8 mouse cellular contexts compared by ENCODE assay signal in the genomic region with DNA sequence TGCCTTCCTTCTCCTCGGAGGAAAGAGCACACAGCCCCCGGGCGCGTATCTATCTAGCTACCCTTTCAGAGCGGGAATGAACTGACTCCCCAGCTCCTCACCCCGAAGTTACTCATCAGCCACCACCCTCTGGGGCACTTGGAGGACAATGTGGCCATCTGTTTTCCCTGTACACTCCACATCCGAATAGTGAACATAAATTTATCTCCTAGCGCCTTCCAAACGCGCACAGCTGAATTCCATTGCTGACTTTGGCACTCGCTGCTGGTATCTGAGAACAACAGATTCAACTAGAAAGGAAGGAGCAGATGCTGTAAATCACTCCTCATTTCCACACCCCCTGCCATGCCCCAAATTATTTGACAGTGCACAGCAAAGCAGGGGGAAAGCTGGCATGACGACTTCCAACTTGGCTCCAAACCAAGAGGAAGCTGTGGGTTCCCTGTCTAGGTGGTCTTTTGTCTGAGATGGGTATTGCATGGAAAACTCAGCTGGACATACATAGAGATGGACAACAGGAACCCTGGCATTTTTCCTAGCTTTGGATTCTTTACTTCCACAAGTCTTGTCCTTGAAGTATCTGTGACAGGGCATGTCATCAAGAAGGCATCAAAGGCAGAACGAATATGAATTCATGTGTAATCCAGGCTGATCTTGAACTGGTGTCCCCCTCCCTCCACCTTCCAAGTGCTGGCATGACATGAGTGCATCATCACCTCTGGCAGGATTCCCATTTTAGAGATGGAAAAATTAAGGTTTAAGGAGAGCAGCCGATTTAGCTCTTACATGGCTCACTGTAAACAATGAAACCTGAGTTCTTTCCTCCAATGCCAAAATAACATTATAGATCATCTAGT. TPM values are rescaled to one million over a fixed set of nuclear protein-coding genes. Genes with fewer than 3 reads are reported as not detected.
DNase-seq lines count a peak whose midpoint lies in the region; ATAC-seq and TF ChIP-seq lines count a peak whose summit lies in the region.
"Had no signal": no experiment of that assay in that cellular context is flagged by ENCODE, and none has a peak within 500 bp of the region (broad histone marks: within the 10 kb centered on the region; RNA-seq: fewer than 3 reads in every experiment).

No protein-coding gene starts in this region.

- peak overlapping the region; percentile 46; the same call in 1 of the 2 replicates for H3K27ac ChIP-seq in hindbrain, embryonic 16.5 days (ENCODE audit: low read depth, low read length)
- H3K27ac ChIP-seq in left cerebral cortex, adult 2 months = peak overlapping the region; percentile 38; the same call in 1 of the 2 replicates
- H3K27ac ChIP-seq: limb, embryonic 12.5 days had no signal

- peak; percentile 79 for ATAC-seq in frontal cortex, adult (ENCODE audit: low TSS enrichment)
- peak; percentile 37 for ATAC-seq in hindbrain, embryonic 16.5 days

- H3K27me3 ChIP-seq in hindbrain, embryonic 16.5 days (replicated peaks; ENCODE audit: control insufficient read depth, insufficient read depth, low read length) = no peaks in the 10 kb centered on the region
- H3K27me3 ChIP-seq: limb, embryonic 12.5 days had no signal

- no peak overlapping the region for H3K4me3 ChIP-seq in hindbrain, embryonic 16.5 days (ENCODE audit: low read length)
- no peak overlapping the region for H3K4me3 ChIP-seq in left cerebral cortex, adult 2 months
- H3K4me3 ChIP-seq: limb, embryonic 12.5 days had no signal

- no peaks in the 10 kb centered on the region for H3K9me3 ChIP-seq in hindbrain, embryonic 16.5 days (ENCODE audit: control insufficient read depth, low read length)
- H3K9me3 ChIP-seq: limb, embryonic 12.5 days had no signal

- DNase-seq in retina, postnatal 1 day = peak; percentile 34
- no peak for DNase-seq in retina, embryonic 14.5 days (ENCODE audit: low spot score)
- DNase-seq in left cerebral cortex, adult 2 months (ENCODE audit: extremely low spot score in 1 of 2, low spot score in 2 of 2) = peak; percentile 37 to 38
- peak; percentile 73 for DNase-seq in right cerebral cortex, adult 18-20 months
- no peak for DNase-seq in spleen, adult 18-20 months

- H3K9ac ChIP-seq in hindbrain, embryonic 16.5 days (ENCODE audit: low read depth, low read length) = no peak overlapping the region
- H3K9ac ChIP-seq: limb, embryonic 12.5 days had no signal

- 30% methylated on average over 14 of the region's 14 CpGs for WGBS in hindbrain, embryonic 16.5 days

- H3K4me2 ChIP-seq in hindbrain, embryonic 16.5 days (ENCODE audit: low read length) = no peak overlapping the region
- H3K4me2 ChIP-seq: limb, embryonic 12.5 days had no signal

- no peak for TF ChIP-seq CTCF in left cerebral cortex, adult 2 months (IDR thresholded peaks at IDR 0.05)

- intact Hi-C loops in left cerebral cortex, adult 2 months (cut with DNase I) = loop anchor here (5.0 kb wide), 1 partner anchor 56 kb away; no protein-coding TSS in a partner anchor

- peaks cover 10% of the 10 kb centered on the region for H3K4me1 ChIP-seq in hindbrain, embryonic 16.5 days (ENCODE audit: control insufficient read depth, insufficient read depth, low read depth, low read length)

- no peaks in the 10 kb centered on the region for H3K36me3 ChIP-seq in hindbrain, embryonic 16.5 days (ENCODE audit: control insufficient read depth, insufficient read depth, low read length)
- H3K36me3 ChIP-seq: limb, embryonic 12.5 days had no signal

RNA-seq across cellular contexts. Expression of gene Ubash3b, which starts 52.9 kb away (rescaled TPM):
- 25.4 and 29.7 TPM in 2 replicates for polyA plus RNA-seq in hindbrain, embryonic 16.5 days (2015; fragmentation: Nextera tagmentation; extraction: Ambion mirVana)
- total RNA-seq in left cerebral cortex, adult 2 months (2021) = 10 to 100 TPM; 23.5 to 26.7 TPM

Comparison
In these comparisons a context has a peak if more than half of its experiments do, and no peak if none do; other contexts are left out.
1. DNase-seq: peak in retina, postnatal 1 day (single experiment), left cerebral cortex, adult 2 months (2 of 2) and right cerebral cortex, adult 18-20 months (single experiment); none in retina, embryonic 14.5 days (single experiment) and spleen, adult 18-20 months (0 of 2).